Mouse (Mus musculus) cerebellum, adult 2 months (tissue): ENCODE measurements around the gene Tmem238. TPM values are rescaled to one million over a fixed set of nuclear protein-coding genes. Genes with fewer than 3 reads are reported as not detected.

Source experiments
- DNase-seq, 2 experiments: peaks; one replicate each; pipeline ENCODE4 v3.0.0; 2021
- H3K27ac ChIP-seq: fragments of 200-500 bp; 2 replicates; pipeline ENCODE4 v1.5.1; 2012; ENCODE audit warnings: low read length, control low read depth, inconsistent platforms; ENCODE audit not compliant: insufficient read depth
- H3K27me3 ChIP-seq: fragments of 200-500 bp; 2 replicates; pipeline ENCODE4 v1.6.1; 2012; ENCODE audit warnings: inconsistent platforms, mild to moderate bottlenecking, low read length, moderate library complexity; ENCODE audit not compliant: control insufficient read depth, insufficient read depth
- H3K4me1 ChIP-seq: fragments of 200-500 bp; 2 replicates; pipeline ENCODE4 v1.6.1; 2011; ENCODE audit warnings: low read length; ENCODE audit not compliant: control insufficient read depth, insufficient read depth
- H3K4me3 ChIP-seq: fragments of 200-500 bp; replicated peaks from 2 replicates; pipeline ENCODE3; 2011; ENCODE audit warnings: mild to moderate bottlenecking, low read depth, low read length, control low read depth; ENCODE audit not compliant: insufficient read depth
- CTCF ChIP-seq: fragments of 200-500 bp; IDR thresholded peaks from 2 replicates; pipeline ENCODE4 v1.5.1; 2011; ENCODE audit warnings: low read depth, mild to moderate bottlenecking, control low read depth, low read length, moderate library complexity, borderline replicate concordance; ENCODE audit not compliant: insufficient read depth
- POLR2A ChIP-seq: fragments of 200-500 bp; IDR thresholded peaks from 2 replicates; pipeline ENCODE4 v1.6.1; 2011; ENCODE audit warnings: low read length, control low read depth, borderline replicate concordance; ENCODE audit not compliant: insufficient read depth
- WGBS: fragments of 180-500 bp; shearing (Covaris S2); methylation state at CpG from one replicate; pipeline ENCODE4 v1.1.7; 2018; 5-methylcytosine and 5-hydroxymethylcytosine counted together
- polyA plus RNA-seq: library from polyadenylated mRNA; depleted of rRNA; stranded (reverse); fragments of >200 nt; gene quantifications from 2 replicates; pipeline ENCODE4 v1.2.3, GENCODE M21; 2012

Tmem238 gene
- polyA plus RNA-seq, 1 experiment, result 13.2 TPM

- 72% methylated on average over 2 of the region's 2 CpGs for WGBS
- peak within 1 kb of the TSS; percentile 87 for H3K27ac ChIP-seq
- TF ChIP-seq CTCF (no peak), POLR2A (no peak)
- no peak for DNase-seq
- peak within 1 kb of the TSS; percentile 1 for H3K4me3 ChIP-seq
- peaks cover 28% of the 10 kb centered on the region for H3K4me1 ChIP-seq
- no peaks in the 10 kb centered on the region for H3K27me3 ChIP-seq
Measured at GRCm38 (mm10) chr7:4782759-4783158, 6.7 kb downstream of the Tmem238 start, which contains the start of the genes Il11 and Tmem190. Gene Il11 (minus strand): TSS chr7:4782859. Gene Tmem190 (plus strand): TSS chr7:4782937.

DNA sequence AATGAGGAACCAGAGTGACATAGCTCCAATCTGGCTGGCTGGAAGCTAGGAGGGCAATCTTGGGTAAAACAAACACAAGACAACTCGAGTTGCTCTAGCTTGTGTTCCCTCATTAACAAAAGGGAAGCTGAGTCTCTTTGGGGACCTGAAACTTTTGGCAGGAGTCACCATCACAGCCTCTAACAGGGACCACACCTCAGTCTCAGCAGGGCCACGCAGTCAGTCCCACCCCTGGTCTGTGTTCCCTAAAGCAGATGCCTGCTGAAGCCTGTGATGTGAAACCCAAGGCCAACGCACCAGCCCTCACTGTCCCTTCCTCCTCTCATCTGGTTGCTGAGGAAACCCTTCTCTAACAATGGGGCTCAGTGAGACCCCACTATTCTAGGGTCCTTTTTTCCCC is 7.3 kb downstream of the Tmem238 start:
- Histone ChIP-seq H3K4me1 (peaks cover 25% of the 10 kb centered on the region), H3K4me3 (no peak overlapping the region), H3K27me3 (no peaks in the 10 kb centered on the region), H3K27ac (no peak overlapping the region)
- TF ChIP-seq POLR2A, result no peak
- WGBS, result 76% methylated on average over 3 of the region's 3 CpGs
- DNase-seq, result no peak

DNA sequence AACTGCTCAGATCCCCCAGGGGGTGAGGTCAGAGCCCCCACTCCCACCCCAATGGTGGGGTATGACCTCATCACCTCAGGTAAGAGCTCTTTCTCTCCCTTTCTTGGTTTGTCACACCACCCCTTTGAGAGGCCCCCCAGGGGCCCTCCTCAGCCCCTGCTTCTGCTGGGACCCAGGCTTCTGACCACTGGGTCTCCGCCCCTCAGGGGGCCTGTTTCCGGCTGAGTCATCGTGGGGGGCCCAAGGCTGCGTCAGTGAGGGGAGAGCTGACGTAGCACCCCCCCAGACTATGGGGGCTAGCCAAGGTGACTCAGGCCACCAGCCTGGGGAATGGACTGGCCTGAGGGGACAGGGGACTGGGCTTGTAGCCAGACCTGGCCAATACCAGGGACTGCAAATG is 9.5 kb downstream of the Tmem238 start:
- no peak for DNase-seq
- no peak for TF ChIP-seq POLR2A
- TF ChIP-seq CTCF, result no peak
- Histone ChIP-seq H3K27ac (no peak overlapping the region), H3K4me1 (peaks cover 20% of the 10 kb centered on the region), H3K27me3 (peaks cover 3% of the 10 kb centered on the region; the same call in 1 of the 2 replicates), H3K4me3 (no peak overlapping the region)
- WGBS, result 40% methylated on average over 5 of the region's 5 CpGs

GRCm38 (mm10) chr7:4777851-4778637 is 11.4 kb downstream of the Tmem238 start:
- no peak for DNase-seq
- TF ChIP-seq POLR2A (no peak), CTCF (no peak)
- peaks cover 3% of the 10 kb centered on the region; the same call in 1 of the 2 replicates for H3K4me1 ChIP-seq
- peaks cover 3% of the 10 kb centered on the region; the same call in 1 of the 2 replicates for H3K27me3 ChIP-seq
- no peak overlapping the region for H3K27ac ChIP-seq
- 3% methylated on average over 17 of the region's 20 CpGs for WGBS
- H3K4me3 ChIP-seq, result no peak overlapping the region

GRCm38 (mm10) chr7:4776861-4777830 is 12.3 kb downstream of the Tmem238 start:
- 1% methylated on average over 54 of the region's 56 CpGs for WGBS
- Histone ChIP-seq H3K4me3 (peak overlapping the region; percentile 27), H3K27me3 (peaks cover 3% of the 10 kb centered on the region; the same call in 1 of the 2 replicates), H3K4me1 (no peaks in the 10 kb centered on the region), H3K27ac (no peak overlapping the region)
- no peak for DNase-seq
- TF ChIP-seq CTCF (no peak), POLR2A (no peak)

DNA sequence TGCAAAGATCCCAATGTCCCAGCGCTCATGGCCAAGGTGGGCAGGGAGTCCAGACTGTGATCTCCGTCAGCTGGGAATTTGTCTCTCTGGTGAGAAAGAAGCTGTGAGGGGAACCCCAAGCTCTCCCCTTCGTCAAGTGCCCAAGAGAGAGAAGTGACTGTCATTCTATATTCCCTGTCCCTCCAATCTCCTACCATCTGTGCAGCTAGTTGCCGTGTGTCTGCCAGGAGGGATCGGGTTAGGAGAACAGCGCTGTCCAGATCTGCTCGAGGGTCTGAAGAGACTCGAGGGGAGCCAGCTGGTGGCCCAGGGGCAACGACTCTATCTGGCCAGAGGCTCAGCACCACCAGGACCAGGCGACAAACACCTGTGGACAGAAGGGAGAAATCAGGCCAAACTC is 13.3 kb downstream of the Tmem238 start:
- Histone ChIP-seq H3K4me3 (no peak overlapping the region), H3K4me1 (no peaks in the 10 kb centered on the region), H3K27ac (no peak overlapping the region), H3K27me3 (peaks cover 3% of the 10 kb centered on the region; the same call in 1 of the 2 replicates)
- no peak for TF ChIP-seq CTCF
- no peak for TF ChIP-seq POLR2A
- DNase-seq, result no peak
- WGBS, result 28% methylated on average over 10 of the region's 10 CpGs

- Histone ChIP-seq H3K4me3 (no peak within 1 kb of the TSS), H3K4me1 (no peaks in the 10 kb centered on the region), H3K27ac (no peak within 1 kb of the TSS), H3K27me3 (no peaks in the 10 kb centered on the region; the same call in 1 of the 2 replicates)
- 70% methylated on average over 5 of the region's 5 CpGs for WGBS
- no peak for TF ChIP-seq POLR2A
- no peak for TF ChIP-seq CTCF
- no peak for DNase-seq
Measured at GRCm38 (mm10) chr7:4771202-4771601, 18.3 kb downstream of the Tmem238 start, which contains the start of gene Fam71e2. Gene Fam71e2 (minus strand): TSS chr7:4771302.
